Mouse (Mus musculus): ENCODE measurements at regions not wholly inside any gene's neighbourhood (a gene's known extent, or its start where the extent isn't known, plus 50 kb on each side); places are given as distances from the start of the nearest gene placed in this dataset.

- H3K4me2 ChIP-seq, result no peak overlapping the region
- no peak overlapping the region for H3K27ac ChIP-seq
- no peaks in the 10 kb centered on the region for H3K36me3 ChIP-seq
- H3K4me1 ChIP-seq (replicated peaks), result no peaks in the 10 kb centered on the region
- H3K9ac ChIP-seq (replicated peaks), result no peak overlapping the region
- H3K9me3 ChIP-seq, result no peaks in the 10 kb centered on the region
- no peak overlapping the region for H3K4me3 ChIP-seq (replicated peaks)
- no peak for ATAC-seq (ENCODE audit: insufficient number of reproducible peaks, insufficient read depth, low FRiP score, low TSS enrichment, low read depth)
- no peaks in the 10 kb centered on the region for H3K27me3 ChIP-seq
Measured at GRCm38 (mm10) chr12:10186576-10186975, 183.2 kb upstream of the Nt5c1b start.

- Histone ChIP-seq H3K4me1 (replicated peaks) (no peaks in the 10 kb centered on the region), H3K4me2 (no peak overlapping the region), H3K9me3 (no peaks in the 10 kb centered on the region), H3K9ac (replicated peaks) (no peak overlapping the region), H3K27ac (no peak overlapping the region), H3K27me3 (no peaks in the 10 kb centered on the region), H3K4me3 (replicated peaks) (no peak overlapping the region), H3K36me3 (no peaks in the 10 kb centered on the region)
- 94% methylated on average over 2 of the region's 2 CpGs for WGBS
- ATAC-seq (ENCODE audit: insufficient number of reproducible peaks, insufficient read depth, low FRiP score, low TSS enrichment, low read depth), result no peak
Measured at GRCm38 (mm10) chr12:10189746-10190145, 180.0 kb upstream of the Nt5c1b start.

DNA sequence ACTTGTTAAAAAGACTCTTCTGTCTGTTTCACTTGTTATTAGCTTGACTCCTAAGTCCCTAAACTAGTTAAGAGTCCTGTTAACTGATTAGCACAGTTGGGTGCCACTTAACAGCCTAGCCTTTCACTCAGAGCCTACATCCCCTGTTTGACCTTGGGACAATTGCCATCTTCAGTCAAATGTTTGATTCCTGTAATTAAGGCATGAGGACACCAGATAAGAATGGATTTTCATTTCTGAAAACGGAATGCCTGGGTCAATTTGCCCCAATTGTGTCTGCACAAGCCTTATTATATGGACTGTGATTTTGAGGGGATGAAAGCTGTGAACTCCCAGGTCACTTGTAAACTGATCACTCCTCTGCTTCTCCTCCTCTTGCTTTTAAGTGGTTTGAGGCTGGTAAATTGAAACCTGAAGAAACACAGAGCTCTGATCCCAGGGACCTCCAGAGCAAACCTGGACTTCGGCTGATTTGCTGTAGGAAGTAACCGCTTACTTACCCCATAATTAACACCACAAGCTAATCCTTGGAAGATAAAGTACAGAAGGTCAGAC, 171.8 kb upstream of the Nt5c1b start:
- Histone ChIP-seq H3K27me3 (peaks cover 11% of the 10 kb centered on the region; the same call in 1 of the 2 replicates), H3K9ac (replicated peaks) (no peak overlapping the region), H3K4me3 (replicated peaks) (no peak overlapping the region), H3K4me2 (no peak overlapping the region), H3K27ac (no peak overlapping the region), H3K36me3 (no peaks in the 10 kb centered on the region), H3K4me1 (replicated peaks) (peaks cover 5% of the 10 kb centered on the region), H3K9me3 (no peaks in the 10 kb centered on the region)
- 6% methylated on average over 3 of the region's 3 CpGs for WGBS
- ATAC-seq (ENCODE audit: insufficient number of reproducible peaks, insufficient read depth, low FRiP score, low TSS enrichment, low read depth), result no peak

GRCm38 (mm10) chr12:10209841-10210240, 159.9 kb upstream of the Nt5c1b start:
- no peaks in the 10 kb centered on the region for H3K4me1 ChIP-seq (replicated peaks)
- H3K4me2 ChIP-seq, result no peak overlapping the region
- H3K27ac ChIP-seq, result no peak overlapping the region
- 13% methylated on average over 1 of the region's 1 CpGs for WGBS
- H3K9me3 ChIP-seq, result no peaks in the 10 kb centered on the region
- H3K27me3 ChIP-seq, result peaks cover 3% of the 10 kb centered on the region; the same call in 1 of the 2 replicates
- no peak overlapping the region for H3K4me3 ChIP-seq (replicated peaks)
- ATAC-seq (ENCODE audit: insufficient number of reproducible peaks, insufficient read depth, low FRiP score, low TSS enrichment, low read depth), result no peak
- H3K9ac ChIP-seq (replicated peaks), result no peak overlapping the region
- H3K36me3 ChIP-seq, result no peaks in the 10 kb centered on the region

DNA sequence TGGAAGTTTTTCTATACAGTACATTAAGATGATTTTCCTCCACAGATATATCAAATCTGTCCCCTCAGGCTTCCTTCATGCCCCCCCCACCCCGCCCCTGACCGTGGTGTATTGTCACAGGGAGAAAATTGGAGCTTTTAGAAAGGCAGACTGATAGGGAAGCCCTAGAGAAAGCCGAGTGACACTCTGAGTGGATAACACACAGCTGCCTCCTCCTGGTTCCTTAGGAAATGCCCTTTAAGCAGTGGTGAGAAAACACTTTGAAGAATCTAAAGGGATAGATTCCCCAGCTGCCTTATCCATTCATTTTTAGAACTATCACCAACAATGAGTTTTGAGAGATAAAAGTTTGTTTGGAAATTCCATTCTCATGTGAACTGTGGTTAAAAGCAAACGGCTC, 147.0 kb upstream of the Nt5c1b start:
- 29% methylated on average over 4 of the region's 4 CpGs for WGBS
- Histone ChIP-seq H3K9me3 (no peaks in the 10 kb centered on the region), H3K4me1 (replicated peaks) (no peaks in the 10 kb centered on the region), H3K4me2 (no peak overlapping the region), H3K27me3 (no peaks in the 10 kb centered on the region), H3K9ac (replicated peaks) (no peak overlapping the region), H3K27ac (no peak overlapping the region), H3K36me3 (no peaks in the 10 kb centered on the region), H3K4me3 (replicated peaks) (no peak overlapping the region)
- no peak for ATAC-seq (ENCODE audit: insufficient number of reproducible peaks, insufficient read depth, low FRiP score, low TSS enrichment, low read depth)

DNA sequence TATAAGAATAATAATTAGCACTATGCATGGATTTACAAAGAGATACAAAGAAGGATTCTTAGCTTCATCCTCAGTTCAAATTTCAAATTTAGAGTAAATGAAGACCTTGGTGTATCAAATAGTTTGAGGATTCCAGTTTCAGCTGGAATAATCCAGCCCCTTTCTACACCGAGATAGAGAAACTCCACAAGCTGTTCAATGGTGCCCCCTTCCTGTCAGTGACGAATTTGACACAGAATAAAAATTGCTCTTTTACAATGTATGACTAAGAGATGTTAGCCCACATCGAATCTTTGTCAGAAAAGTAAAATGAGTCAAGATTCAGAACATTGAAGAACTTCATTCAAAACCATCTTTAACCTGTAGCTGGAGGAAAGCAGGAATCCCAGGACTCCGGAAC, 145.9 kb upstream of the Nt5c1b start:
- 35% methylated on average over 4 of the region's 4 CpGs for WGBS
- ATAC-seq (ENCODE audit: insufficient number of reproducible peaks, insufficient read depth, low FRiP score, low TSS enrichment, low read depth), result no peak
- Histone ChIP-seq H3K9ac (replicated peaks) (no peak overlapping the region), H3K4me3 (replicated peaks) (no peak overlapping the region), H3K4me1 (replicated peaks) (no peaks in the 10 kb centered on the region), H3K27ac (no peak overlapping the region), H3K27me3 (no peaks in the 10 kb centered on the region), H3K4me2 (no peak overlapping the region), H3K9me3 (no peaks in the 10 kb centered on the region), H3K36me3 (no peaks in the 10 kb centered on the region)

- Histone ChIP-seq H3K4me3 (replicated peaks) (no peak overlapping the region), H3K9ac (replicated peaks) (no peak overlapping the region), H3K36me3 (no peaks in the 10 kb centered on the region), H3K27ac (no peak overlapping the region), H3K4me1 (replicated peaks) (0 out of 2 replicates have a peak, but pooled peaks cover 3% of the 10 kb centered on the region), H3K4me2 (no peak overlapping the region), H3K9me3 (no peaks in the 10 kb centered on the region), H3K27me3 (no peaks in the 10 kb centered on the region)
- ATAC-seq (ENCODE audit: insufficient number of reproducible peaks, insufficient read depth, low FRiP score, low TSS enrichment, low read depth), result no peak
- 47% methylated on average over 4 of the region's 4 CpGs for WGBS
Measured at GRCm38 (mm10) chr12:10231144-10231543, 138.6 kb upstream of the Nt5c1b start.

GRCm38 (mm10) chr12:10231683-10232082, 138.1 kb upstream of the Nt5c1b start:
- ATAC-seq (ENCODE audit: insufficient number of reproducible peaks, insufficient read depth, low FRiP score, low TSS enrichment, low read depth), result peak; percentile 47; the same call in 1 of the 2 replicates
- H3K9me3 ChIP-seq, result no peaks in the 10 kb centered on the region
- no peak overlapping the region for H3K4me3 ChIP-seq (replicated peaks)
- H3K4me1 ChIP-seq (replicated peaks), result 0 out of 2 replicates have a peak, but pooled peaks cover 3% of the 10 kb centered on the region
- 16% methylated on average over 4 of the region's 4 CpGs for WGBS
- H3K36me3 ChIP-seq, result no peaks in the 10 kb centered on the region
- H3K9ac ChIP-seq (replicated peaks), result no peak overlapping the region
- H3K27me3 ChIP-seq, result no peaks in the 10 kb centered on the region
- H3K27ac ChIP-seq, result no peak overlapping the region
- no peak overlapping the region for H3K4me2 ChIP-seq

- no peak for ATAC-seq (ENCODE audit: insufficient number of reproducible peaks, insufficient read depth, low FRiP score, low TSS enrichment, low read depth)
Measured at GRCm38 (mm10) chr12:10248110-10248509, 121.7 kb upstream of the Nt5c1b start.

GRCm38 (mm10) chr12:10256385-10256784, 113.4 kb upstream of the Nt5c1b start:
- Histone ChIP-seq H3K4me1 (replicated peaks) (no peaks in the 10 kb centered on the region), H3K4me2 (no peak overlapping the region), H3K9ac (replicated peaks) (no peak overlapping the region), H3K4me3 (replicated peaks) (no peak overlapping the region), H3K27me3 (no peaks in the 10 kb centered on the region), H3K36me3 (no peaks in the 10 kb centered on the region), H3K9me3 (no peaks in the 10 kb centered on the region), H3K27ac (no peak overlapping the region)
- ATAC-seq (ENCODE audit: insufficient number of reproducible peaks, insufficient read depth, low FRiP score, low TSS enrichment, low read depth), result no peak
- 75% methylated on average over 3 of the region's 3 CpGs for WGBS

More at GRCm38 (mm10) chr12:10248110-10248509, 121.7 kb upstream of the Nt5c1b start:
- H3K4me1 ChIP-seq (replicated peaks), result no peaks in the 10 kb centered on the region
- no peak overlapping the region for H3K9ac ChIP-seq (replicated peaks)
- no peaks in the 10 kb centered on the region for H3K9me3 ChIP-seq
- H3K4me3 ChIP-seq (replicated peaks), result no peak overlapping the region
- no peak overlapping the region for H3K27ac ChIP-seq
- no peak overlapping the region for H3K4me2 ChIP-seq
- no peaks in the 10 kb centered on the region for H3K27me3 ChIP-seq
- H3K36me3 ChIP-seq, result no peaks in the 10 kb centered on the region

DNA sequence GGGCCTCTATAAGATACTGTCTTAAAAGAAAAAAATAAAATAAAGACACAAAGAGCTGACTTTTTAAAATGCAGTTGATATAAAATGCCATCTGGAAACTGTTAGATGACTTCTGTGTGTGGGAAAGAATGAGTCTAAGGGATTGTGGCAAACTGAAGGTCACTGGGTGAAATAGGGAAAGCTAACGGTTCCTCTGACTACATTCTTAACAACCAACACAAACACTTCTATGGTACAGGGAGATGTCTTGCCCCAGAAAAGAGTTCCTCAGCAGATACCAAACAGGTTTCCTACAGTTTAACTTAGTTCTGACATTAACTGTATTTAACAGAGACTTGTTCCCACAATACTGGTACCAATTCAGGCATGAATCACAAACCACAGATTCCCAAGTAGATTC, 103.6 kb upstream of the Nt5c1b start:
- 24% methylated on average over 1 of the region's 1 CpGs for WGBS
- H3K9ac ChIP-seq (replicated peaks), result no peak overlapping the region

DNA sequence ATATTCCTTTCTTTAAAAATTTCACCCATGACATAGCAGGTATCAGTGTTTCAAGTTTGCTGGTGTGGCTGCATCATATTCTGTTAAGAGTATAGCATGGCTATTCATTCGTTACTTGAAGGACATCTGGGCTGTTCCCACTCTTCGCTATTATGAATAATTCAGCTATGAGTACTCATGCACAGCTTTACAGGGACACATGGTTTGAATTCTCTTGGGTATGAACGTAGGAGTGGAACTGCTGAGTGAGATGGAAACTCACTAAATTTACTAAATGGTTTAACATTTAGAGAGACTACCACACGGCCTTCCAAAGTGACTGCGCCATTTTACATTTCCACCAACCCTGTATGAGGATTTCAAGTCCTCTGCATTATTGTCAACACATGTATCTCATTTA, 97.7 kb upstream of the Nt5c1b start:
- no peaks in the 10 kb centered on the region for H3K9me3 ChIP-seq
- WGBS, result 80% methylated on average over 5 of the region's 5 CpGs
- H3K27ac ChIP-seq, result no peak overlapping the region
- no peaks in the 10 kb centered on the region for H3K4me1 ChIP-seq (replicated peaks)
- H3K27me3 ChIP-seq, result no peaks in the 10 kb centered on the region
- H3K4me2 ChIP-seq, result no peak overlapping the region
- no peak overlapping the region for H3K4me3 ChIP-seq (replicated peaks)
- H3K36me3 ChIP-seq, result no peaks in the 10 kb centered on the region
- no peak for ATAC-seq (ENCODE audit: insufficient number of reproducible peaks, insufficient read depth, low FRiP score, low TSS enrichment, low read depth)
- H3K9ac ChIP-seq (replicated peaks), result no peak overlapping the region

More for the DNA sequence above, 103.6 kb upstream of the Nt5c1b start:
- Histone ChIP-seq H3K27me3 (no peaks in the 10 kb centered on the region), H3K36me3 (no peaks in the 10 kb centered on the region), H3K4me2 (no peak overlapping the region), H3K4me3 (replicated peaks) (no peak overlapping the region), H3K27ac (no peak overlapping the region), H3K9me3 (no peaks in the 10 kb centered on the region), H3K4me1 (replicated peaks) (no peaks in the 10 kb centered on the region)
- no peak for ATAC-seq (ENCODE audit: insufficient number of reproducible peaks, insufficient read depth, low FRiP score, low TSS enrichment, low read depth)

Measured in limb, embryonic 12.5 days (tissue).